Mouse (Mus musculus): ENCODE data around the gene Pacsin2. TPM values are rescaled to one million over a fixed set of nuclear protein-coding genes. Genes with fewer than 3 reads are reported as not detected.

The Pacsin2 gene
- polyA plus RNA-seq, 1 experiment = 42.5 TPM

- peaks cover 5% of the 10 kb centered on the region; the same call in 1 of the 2 replicates for H3K4me1 ChIP-seq (ENCODE audit: control insufficient read depth, insufficient read depth, insufficient read length, low read length)
- no peak overlapping the region for H3K27ac ChIP-seq (replicated peaks; ENCODE audit: low read depth, low read length)
- H3K4me3 ChIP-seq (ENCODE audit: insufficient read depth, low read depth, low read length) = no peak overlapping the region
Observed at GRCm38 (mm10) chr15:83489471-83489870, 25.1 kb upstream of the Pacsin2 start.

GRCm38 (mm10) chr15:83487477-83488115 lies 23.2 kb upstream of the Pacsin2 start:
- Histone ChIP-seq H3K4me1 (ENCODE audit: control insufficient read depth, insufficient read depth, insufficient read length, low read length) (peaks cover 5% of the 10 kb centered on the region; the same call in 1 of the 2 replicates), H3K4me3 (ENCODE audit: insufficient read depth, low read depth, low read length) (no peak overlapping the region), H3K27ac (replicated peaks; ENCODE audit: low read depth, low read length) (no peak overlapping the region)

GRCm38 (mm10) chr15:83484311-83484710 lies 19.9 kb upstream of the Pacsin2 start:
- H3K27ac ChIP-seq (replicated peaks; ENCODE audit: low read depth, low read length) = no peak overlapping the region
- H3K4me3 ChIP-seq (ENCODE audit: insufficient read depth, low read depth, low read length) = no peak overlapping the region
- H3K4me1 ChIP-seq (ENCODE audit: control insufficient read depth, insufficient read depth, insufficient read length, low read length) = peaks cover 10% of the 10 kb centered on the region

DNA sequence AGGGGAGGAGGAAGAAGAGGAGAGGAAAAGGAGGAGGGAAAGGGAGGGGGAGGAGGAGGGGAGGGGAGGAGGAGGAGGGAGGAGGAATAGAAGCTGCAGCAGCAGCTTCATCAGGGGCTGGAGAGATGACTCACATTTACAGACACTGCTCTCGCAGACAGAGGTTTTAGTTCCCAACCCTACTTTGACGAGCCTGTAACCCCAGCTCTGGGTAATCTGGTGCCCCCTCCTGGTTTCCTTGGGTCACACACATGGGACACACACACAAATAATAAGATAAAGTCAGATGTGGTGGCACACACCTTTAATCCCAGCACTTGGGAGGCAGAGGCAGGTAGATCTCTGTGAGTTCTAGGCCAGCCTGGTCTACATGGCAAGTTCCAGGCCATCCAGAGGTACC lies 19.1 kb upstream of the Pacsin2 start:
- Histone ChIP-seq H3K4me1 (ENCODE audit: control insufficient read depth, insufficient read depth, insufficient read length, low read length) (peaks cover 10% of the 10 kb centered on the region), H3K4me3 (ENCODE audit: insufficient read depth, low read depth, low read length) (no peak overlapping the region)

DNA sequence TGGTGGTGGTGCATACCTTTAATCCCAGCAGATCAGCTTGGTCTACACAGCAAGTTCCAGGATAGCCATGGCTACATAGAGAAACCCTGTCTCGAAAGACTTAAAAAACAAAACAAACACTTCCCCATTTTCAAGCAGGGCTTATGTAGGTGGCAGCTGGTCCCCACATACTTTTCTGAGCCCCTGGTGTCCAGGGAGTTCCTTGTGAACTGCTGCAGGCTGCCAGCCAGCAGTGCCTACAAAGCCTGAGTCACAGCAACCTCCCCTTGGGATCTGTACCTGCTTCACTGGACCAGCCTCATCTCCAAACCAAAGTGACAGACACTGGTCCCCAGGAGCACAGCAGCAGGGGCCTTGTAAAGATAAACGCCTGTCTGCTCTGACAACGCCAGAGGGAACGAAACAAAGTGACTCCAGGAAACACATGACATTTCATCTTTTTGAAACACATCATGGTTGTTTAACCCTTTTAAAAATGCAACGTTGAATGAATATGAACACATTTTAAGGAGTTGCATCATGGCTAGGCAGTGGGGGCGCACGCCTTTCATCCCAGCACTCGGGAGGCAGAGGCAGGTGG lies 18.3 kb upstream of the Pacsin2 start:
- Histone ChIP-seq H3K4me3 (ENCODE audit: insufficient read depth, low read depth, low read length) (no peak overlapping the region), H3K27ac (replicated peaks; ENCODE audit: low read depth, low read length) (no peak overlapping the region), H3K4me1 (ENCODE audit: control insufficient read depth, insufficient read depth, insufficient read length, low read length) (peaks cover 9% of the 10 kb centered on the region)

More for the DNA sequence above, 19.1 kb upstream of the Pacsin2 start:
- H3K27ac ChIP-seq (replicated peaks; ENCODE audit: low read depth, low read length) = no peak overlapping the region

- no peak overlapping the region for H3K4me3 ChIP-seq (ENCODE audit: insufficient read depth, low read depth, low read length)
- peaks cover 5% of the 10 kb centered on the region for H3K4me1 ChIP-seq (ENCODE audit: control insufficient read depth, insufficient read depth, insufficient read length, low read length)
- no peak overlapping the region for H3K27ac ChIP-seq (replicated peaks; ENCODE audit: low read depth, low read length)
Observed at GRCm38 (mm10) chr15:83481236-83481780, 16.9 kb upstream of the Pacsin2 start.

DNA sequence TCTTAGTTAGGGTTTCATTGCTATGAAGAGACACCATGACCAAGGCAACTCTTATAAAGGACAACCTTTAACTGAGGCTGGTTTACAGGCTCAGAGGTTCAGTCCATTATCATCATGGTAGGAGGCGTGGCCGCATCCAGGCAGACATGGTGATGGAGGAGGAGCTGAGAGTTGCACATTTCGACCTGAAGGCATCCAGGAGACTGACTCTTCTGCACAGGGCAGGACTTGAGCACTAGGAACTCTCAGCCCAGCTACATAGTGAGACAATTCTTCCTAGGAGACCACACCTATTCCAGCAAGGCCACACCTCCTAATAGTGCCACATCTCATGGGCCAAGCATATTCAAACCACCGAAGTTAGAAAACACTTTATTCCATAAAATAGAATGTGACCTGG lies 15.4 kb upstream of the Pacsin2 start:
- Histone ChIP-seq H3K27ac (replicated peaks; ENCODE audit: low read depth, low read length) (no peak overlapping the region), H3K4me3 (ENCODE audit: insufficient read depth, low read depth, low read length) (no peak overlapping the region), H3K4me1 (ENCODE audit: control insufficient read depth, insufficient read depth, insufficient read length, low read length) (peaks cover 5% of the 10 kb centered on the region)

- peaks cover 11% of the 10 kb centered on the region for H3K4me1 ChIP-seq (ENCODE audit: control insufficient read depth, insufficient read depth, insufficient read length, low read length)
- no peak overlapping the region for H3K27ac ChIP-seq (replicated peaks; ENCODE audit: low read depth, low read length)
- no peak overlapping the region for H3K4me3 ChIP-seq (ENCODE audit: insufficient read depth, low read depth, low read length)
Observed at GRCm38 (mm10) chr15:83478096-83478495, 13.7 kb upstream of the Pacsin2 start.

GRCm38 (mm10) chr15:83476593-83477273 lies 12.3 kb upstream of the Pacsin2 start:
- Histone ChIP-seq H3K27ac (replicated peaks; ENCODE audit: low read depth, low read length) (no peak overlapping the region), H3K4me3 (ENCODE audit: insufficient read depth, low read depth, low read length) (no peak overlapping the region), H3K4me1 (ENCODE audit: control insufficient read depth, insufficient read depth, insufficient read length, low read length) (peaks cover 15% of the 10 kb centered on the region)

DNA sequence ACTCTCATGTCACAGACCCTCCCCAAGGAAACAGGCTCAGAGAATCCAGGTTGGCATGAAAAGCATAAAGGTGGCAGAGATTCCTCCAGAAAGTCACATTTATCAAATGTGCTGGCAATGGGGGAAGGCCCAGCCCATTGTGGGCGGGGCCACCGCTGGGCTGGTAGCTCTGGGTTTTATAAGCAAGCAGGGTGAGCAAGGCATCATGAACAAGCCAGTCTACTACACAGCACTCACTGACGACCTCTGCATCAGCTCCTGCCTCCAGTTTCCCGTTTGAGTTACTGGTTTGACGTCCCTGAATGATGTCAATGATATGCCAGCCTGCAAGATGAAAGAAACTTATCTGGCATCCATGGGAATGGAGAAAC lies 10.0 kb upstream of the Pacsin2 start:
- Histone ChIP-seq H3K27ac (replicated peaks; ENCODE audit: low read depth, low read length) (no peak overlapping the region), H3K4me1 (ENCODE audit: control insufficient read depth, insufficient read depth, insufficient read length, low read length) (peaks cover 19% of the 10 kb centered on the region), H3K4me3 (ENCODE audit: insufficient read depth, low read depth, low read length) (no peak overlapping the region)

DNA sequence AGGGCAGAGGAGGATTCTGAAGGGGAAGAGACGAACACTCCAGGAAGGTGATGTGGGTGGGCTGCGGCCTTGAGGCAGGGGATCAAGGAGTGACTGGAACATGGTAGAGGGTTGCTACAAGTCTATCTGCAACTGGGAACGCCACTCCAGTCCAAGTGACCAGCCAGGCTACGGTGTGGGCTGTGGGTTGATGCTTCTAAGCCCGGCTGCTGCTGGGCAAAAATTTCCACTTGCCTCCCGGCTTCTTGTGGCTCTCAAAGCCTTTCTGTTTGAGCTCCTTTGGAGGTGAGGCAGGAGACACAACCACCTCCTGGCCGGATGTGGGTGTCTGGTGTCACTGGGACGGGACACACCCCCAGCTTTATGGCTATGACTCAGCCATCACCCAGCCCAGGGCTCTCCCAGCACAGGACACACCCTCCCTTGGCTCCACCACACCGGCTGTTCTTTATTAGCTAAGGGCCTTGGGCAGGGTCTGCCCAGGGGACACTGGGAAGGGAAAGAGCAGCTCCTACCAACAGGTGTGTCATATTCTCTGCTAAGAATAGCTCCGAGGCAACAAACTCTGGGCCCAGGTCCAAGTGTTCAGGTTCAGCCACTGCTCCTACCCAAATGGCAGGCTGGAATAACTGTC lies 9.5 kb upstream of the Pacsin2 start:
- peaks cover 19% of the 10 kb centered on the region for H3K4me1 ChIP-seq (ENCODE audit: control insufficient read depth, insufficient read depth, insufficient read length, low read length)
- no peak overlapping the region for H3K4me3 ChIP-seq (ENCODE audit: insufficient read depth, low read depth, low read length)
- no peak overlapping the region for H3K27ac ChIP-seq (replicated peaks; ENCODE audit: low read depth, low read length)

- Histone ChIP-seq H3K4me3 (ENCODE audit: insufficient read depth, low read depth, low read length) (no peak overlapping the region), H3K4me1 (ENCODE audit: control insufficient read depth, insufficient read depth, insufficient read length, low read length) (peaks cover 19% of the 10 kb centered on the region), H3K27ac (replicated peaks; ENCODE audit: low read depth, low read length) (no peak overlapping the region)
Observed at GRCm38 (mm10) chr15:83473251-83473650, 8.8 kb upstream of the Pacsin2 start.

- no peak overlapping the region for H3K27ac ChIP-seq (replicated peaks; ENCODE audit: low read depth, low read length)
- H3K4me1 ChIP-seq (ENCODE audit: control insufficient read depth, insufficient read depth, insufficient read length, low read length) = peaks cover 19% of the 10 kb centered on the region
- no peak overlapping the region for H3K4me3 ChIP-seq (ENCODE audit: insufficient read depth, low read depth, low read length)
Observed at GRCm38 (mm10) chr15:83471476-83471875, 7.1 kb upstream of the Pacsin2 start.

DNA sequence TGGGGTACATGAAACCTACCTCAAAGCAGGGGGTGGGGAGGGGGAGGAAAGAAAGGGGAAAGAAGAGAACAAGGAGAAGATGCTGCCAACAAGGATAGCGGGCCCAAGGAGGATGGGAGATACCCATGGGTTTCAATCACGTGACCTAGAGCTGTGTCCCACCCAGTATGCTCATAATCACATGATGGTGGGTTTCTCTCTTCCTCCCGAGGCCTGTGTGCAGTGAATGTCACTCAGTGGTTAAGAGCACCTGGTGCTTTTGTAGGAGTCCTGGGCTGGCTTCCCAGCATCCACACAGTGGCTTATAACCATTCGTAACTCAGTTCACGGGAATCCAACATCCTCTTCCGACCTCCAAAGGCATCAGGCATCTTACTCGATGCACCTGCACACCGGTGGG lies 6.0 kb upstream of the Pacsin2 start:
- Histone ChIP-seq H3K27ac (replicated peaks; ENCODE audit: low read depth, low read length) (no peak overlapping the region), H3K4me3 (ENCODE audit: insufficient read depth, low read depth, low read length) (no peak overlapping the region), H3K4me1 (ENCODE audit: control insufficient read depth, insufficient read depth, insufficient read length, low read length) (peaks cover 19% of the 10 kb centered on the region)

GRCm38 (mm10) chr15:83469279-83469821 lies 4.9 kb upstream of the Pacsin2 start:
- H3K27ac ChIP-seq (replicated peaks; ENCODE audit: low read depth, low read length) = no peak overlapping the region
- H3K4me3 ChIP-seq (ENCODE audit: insufficient read depth, low read depth, low read length) = no peak overlapping the region
- H3K4me1 ChIP-seq (ENCODE audit: control insufficient read depth, insufficient read depth, insufficient read length, low read length) = peaks cover 19% of the 10 kb centered on the region

Measured in brown adipose tissue, adult 24 weeks (tissue).